Mouse (Mus musculus) urinary bladder, postnatal 10 days (tissue): ENCODE data around the gene Lrrc17.
"Not testable (repeated sequence)": the region's sequence is repeated elsewhere in the genome, so short reads cannot be mapped to it uniquely, and the experiment has no call there.

Experiments used
- DNase-seq: peaks from one replicate; pipeline ENCODE4 v3.0.0; 2022; ENCODE audit warnings: low spot score

Lrrc17 gene

DNA sequence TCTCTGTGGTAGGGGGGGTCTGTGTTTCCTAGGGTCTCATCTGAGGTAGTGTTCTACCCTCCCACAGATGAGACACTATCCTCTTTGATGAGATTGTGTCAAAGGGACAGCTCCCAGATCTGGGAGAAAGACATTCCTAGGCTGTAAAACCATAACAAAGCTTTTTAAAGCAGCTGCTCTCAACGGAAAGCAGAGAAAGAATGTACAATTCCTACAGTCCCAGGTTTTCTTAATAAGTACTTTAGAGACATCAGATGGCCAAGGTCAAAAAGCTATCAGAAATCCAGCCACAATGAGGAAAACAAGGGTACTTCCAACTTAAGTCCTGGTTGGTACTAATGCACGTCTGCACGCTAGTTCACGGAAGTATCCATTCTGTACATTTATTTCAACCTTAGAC, 1.1 kb upstream of the Lrrc17 start:
- no peak for DNase-seq

GRCm38 (mm10) chr5:21544821-21545220, 1.5 kb downstream of the Lrrc17 start:
- DNase-seq: no peak

DNA sequence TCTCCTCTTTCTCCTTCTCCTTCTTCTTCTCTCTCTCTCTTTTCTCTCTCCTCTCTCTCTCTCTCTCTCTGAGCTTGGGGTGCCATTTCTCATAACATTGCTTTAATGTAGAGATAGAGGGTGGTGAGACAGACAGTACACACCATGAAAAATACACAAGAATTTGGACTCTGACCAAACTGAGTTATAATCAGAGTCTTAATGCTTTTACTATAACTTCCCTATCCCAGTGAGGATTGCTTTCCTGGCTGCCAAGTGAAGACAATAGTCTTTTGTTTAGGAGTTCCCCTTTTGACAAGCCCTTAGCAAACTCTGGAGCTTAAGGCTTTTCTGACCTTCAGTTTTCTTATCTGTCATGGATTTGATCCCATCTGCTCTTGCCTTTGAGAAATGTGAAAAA, 1.9 kb downstream of the Lrrc17 start:
- DNase-seq: no peak

DNA sequence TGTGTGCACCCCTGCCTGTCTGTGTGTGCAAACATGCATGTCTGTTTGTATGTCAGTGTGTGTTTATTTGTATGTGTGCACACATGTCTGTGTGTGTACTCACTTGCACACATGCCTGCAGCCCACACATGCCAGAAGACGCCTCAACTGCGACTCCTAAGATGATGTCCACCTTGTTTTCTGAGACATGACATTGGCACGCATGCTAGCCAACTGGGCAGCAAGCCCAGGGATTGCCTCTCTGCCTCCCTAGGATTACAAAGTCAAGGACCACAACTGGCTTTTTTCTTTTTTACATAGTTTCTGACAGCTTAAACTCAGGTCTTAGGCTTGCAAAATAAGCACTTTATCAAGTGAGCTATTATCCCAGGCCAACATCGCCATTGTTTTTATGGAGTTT, 2.4 kb downstream of the Lrrc17 start:
- DNase-seq: no peak

- no peak for DNase-seq
Measured at GRCm38 (mm10) chr5:21547005-21547404, 3.6 kb downstream of the Lrrc17 start.

DNA sequence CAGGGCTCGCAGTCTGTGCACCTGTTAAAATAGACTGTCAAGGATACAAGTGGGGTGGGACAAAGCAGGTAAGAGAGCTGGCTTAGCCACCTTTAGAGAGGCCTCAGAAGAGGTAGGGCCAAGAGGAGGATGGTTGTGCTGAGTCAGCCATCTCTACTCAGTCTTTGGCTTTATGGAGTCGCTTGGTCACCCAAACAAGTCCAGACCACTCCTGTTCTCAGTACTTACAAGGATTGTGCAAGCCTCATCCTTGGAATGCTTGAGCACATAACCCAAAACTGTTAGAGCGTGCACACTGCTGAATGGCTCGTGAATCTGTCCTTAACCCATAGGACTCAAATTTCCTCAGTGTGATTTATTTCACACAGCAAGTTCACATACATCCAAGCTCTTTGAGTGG, 10.3 kb downstream of the Lrrc17 start:
- no peak for DNase-seq

GRCm38 (mm10) chr5:21554732-21555131, 11.4 kb downstream of the Lrrc17 start:
- DNase-seq: no peak

DNA sequence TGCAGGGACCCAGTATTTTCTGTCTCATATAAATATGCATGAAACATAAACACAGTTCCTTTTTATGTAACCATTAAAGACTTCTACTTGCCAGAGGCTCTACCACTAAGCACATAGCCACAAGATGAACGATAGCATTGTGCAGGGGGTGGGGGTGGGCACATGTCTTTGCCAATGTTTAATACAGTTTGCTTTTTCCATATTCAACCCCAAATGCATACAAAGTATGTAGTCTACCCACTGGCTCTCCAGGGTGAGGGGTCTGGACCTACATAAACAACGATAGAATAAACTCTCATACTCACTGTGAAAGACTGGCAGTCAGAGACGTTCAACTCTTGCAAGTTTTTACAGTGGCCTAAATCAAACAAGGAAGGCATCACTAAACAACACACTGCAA, 13.1 kb downstream of the Lrrc17 start:
- no peak for DNase-seq

DNA sequence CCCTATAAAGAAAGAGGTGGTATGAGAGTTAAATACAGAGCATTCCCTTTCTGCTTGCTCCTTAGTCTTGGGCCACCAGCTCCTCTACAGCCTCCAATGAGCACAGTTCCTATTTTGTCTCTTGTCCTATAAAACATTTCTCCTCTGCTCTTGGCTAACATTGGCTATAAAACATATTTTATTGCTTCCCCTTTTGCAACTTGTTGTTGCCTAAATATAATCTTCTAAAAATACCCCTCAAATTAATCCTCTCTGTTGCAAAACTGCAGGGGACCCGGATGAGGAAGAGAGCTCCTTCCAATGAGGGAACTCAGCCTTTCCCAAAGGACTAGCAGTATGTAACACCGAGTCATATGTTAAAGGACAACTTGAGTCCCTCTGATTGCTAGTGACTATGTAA, 20.6 kb downstream of the Lrrc17 start:
- DNase-seq: no peak

GRCm38 (mm10) chr5:21565392-21566065, 22.2 kb downstream of the Lrrc17 start:
- no peak for DNase-seq

DNA sequence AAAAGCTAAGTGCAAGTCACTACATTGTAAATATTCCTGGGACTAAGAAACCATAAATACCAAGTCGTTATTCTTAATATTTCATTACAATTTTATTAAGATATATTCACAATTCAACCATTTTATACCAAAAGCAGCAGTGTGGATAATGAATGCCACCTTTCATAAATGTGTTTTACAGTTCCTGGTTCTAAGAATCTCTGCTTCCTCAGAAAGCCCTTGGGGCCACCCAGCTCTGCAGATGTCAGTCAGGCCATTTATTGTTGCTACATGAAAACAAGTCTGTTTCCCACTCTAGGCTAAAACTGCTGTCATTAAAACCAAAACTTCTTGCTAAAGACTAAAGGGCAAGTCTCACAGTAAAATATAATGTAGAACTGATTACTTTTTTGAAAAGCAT, 24.4 kb downstream of the Lrrc17 start:
- no peak for DNase-seq

DNA sequence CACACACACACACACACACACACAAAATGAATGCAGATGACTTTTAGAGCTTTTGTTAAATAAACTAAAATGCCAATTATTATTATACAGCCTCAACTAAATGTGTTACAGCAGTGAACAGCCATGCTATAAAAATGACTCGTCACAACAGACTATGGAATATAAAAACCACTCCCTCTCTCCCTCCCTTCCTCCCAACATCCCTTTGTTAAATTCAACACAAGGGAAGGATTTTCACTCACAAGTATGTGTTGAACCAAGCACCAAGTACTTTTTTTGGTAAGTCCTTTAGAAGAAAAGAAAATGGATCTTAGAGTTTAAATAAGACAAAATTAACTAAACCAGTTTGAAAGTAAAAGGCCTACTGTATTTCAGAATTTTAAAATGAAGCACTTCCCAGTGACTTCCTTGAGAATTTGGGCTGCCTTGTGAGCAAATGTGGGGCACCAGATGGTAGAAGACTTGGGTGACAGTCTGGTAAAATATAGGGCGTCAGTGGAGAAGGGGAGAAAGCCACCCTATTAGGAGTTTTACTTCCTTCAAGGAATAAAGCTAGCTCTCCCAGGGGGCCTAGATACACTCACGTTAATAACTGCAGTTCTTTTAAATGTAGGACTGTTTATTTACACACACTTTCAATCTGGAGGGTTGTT, 29.5 kb downstream of the Lrrc17 start:
- DNase-seq: no peak

- DNase-seq: no peak
Measured at GRCm38 (mm10) chr5:21574386-21575209, 31.2 kb downstream of the Lrrc17 start.

GRCm38 (mm10) chr5:21575210-21575550, 31.8 kb downstream of the Lrrc17 start:
- DNase-seq: no peak

DNA sequence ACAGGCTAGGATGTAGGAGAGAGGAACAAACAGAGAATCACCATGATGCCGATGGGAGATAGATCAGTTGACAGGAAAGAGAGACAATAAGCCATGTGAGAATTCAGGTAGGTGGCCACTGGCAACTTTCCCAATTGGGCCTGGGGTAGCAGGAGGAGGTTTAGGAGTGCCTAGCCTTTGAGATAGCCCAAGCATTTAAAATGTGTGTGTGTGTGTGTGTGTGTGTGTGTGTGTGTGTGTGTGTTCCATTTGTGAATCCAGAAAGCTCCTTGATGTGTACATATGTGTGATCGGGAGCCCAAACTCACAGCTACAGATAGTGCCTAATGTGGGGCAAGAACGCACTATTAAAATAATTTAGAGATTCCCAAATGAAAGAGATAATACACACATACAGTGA, 34.8 kb downstream of the Lrrc17 start:
- no peak for DNase-seq

GRCm38 (mm10) chr5:21586763-21587162, 43.4 kb downstream of the Lrrc17 start:
- no peak for DNase-seq

GRCm38 (mm10) chr5:21587683-21588082, 44.3 kb downstream of the Lrrc17 start:
- DNase-seq: no peak

DNA sequence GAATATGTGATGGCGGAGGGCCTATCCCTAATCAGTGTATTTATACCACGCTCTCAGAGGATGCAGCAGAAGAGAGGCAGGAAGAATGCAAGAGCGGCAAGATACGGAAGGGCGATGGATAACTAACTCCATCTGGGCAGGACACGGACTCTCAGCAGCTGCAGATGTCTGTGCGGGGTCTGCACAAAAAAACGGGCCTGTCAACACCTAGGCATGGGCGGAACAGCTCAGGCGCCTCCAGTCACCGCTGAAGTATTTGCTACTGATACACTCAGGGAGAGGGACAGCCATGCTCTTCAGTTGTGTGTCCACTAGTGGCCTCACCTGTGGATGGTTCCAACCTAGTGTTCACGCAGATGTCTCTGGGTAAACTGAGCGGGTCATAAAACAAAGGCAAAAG, 44.9 kb downstream of the Lrrc17 start:
- no peak for DNase-seq

DNA sequence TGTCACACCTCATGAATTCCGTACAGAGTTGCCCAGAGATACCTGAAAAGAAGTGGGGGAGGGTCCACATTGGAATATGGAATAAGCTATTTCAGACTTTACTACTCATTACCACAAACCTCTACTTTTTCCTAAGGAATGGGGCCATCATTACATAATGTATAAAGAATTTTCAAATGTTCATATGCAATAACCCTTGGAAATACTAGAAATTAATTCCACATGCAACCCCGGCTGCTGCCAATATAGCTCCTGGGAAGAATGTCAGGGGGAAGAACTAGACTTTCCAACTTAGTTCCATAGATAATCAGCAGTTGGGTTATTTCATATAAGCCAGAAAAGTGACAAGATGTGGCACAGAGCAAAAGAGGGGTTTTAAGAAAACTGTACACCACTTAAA, 48.7 kb downstream of the Lrrc17 start:
- no peak for DNase-seq

GRCm38 (mm10) chr5:21593201-21593709, 49.9 kb downstream of the Lrrc17 start:
- DNase-seq: no peak

GRCm38 (mm10) chr5:21599536-21599935, 56.2 kb downstream of the Lrrc17 start:
- DNase-seq: not testable (repeated sequence)

DNA sequence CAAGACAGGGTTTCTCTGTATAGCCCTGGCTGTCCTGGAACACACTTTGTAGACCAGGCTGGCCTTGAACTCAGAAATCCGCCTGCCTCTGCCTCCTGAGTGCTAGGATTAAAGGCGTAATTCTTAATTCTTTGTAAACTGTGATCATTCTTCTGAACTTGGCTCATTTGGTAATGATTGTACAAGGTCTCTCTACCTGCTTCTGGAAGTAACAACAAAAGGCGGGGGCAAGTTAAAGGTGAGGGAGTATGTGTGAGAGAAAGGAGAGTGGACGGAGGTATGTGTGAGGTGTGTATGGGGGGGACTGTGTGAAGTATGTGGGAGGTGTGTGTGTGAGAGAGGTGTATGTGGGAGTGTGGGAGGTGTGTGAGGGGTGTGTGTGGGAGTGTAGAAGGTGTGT, 56.6 kb downstream of the Lrrc17 start:
- no peak for DNase-seq

DNA sequence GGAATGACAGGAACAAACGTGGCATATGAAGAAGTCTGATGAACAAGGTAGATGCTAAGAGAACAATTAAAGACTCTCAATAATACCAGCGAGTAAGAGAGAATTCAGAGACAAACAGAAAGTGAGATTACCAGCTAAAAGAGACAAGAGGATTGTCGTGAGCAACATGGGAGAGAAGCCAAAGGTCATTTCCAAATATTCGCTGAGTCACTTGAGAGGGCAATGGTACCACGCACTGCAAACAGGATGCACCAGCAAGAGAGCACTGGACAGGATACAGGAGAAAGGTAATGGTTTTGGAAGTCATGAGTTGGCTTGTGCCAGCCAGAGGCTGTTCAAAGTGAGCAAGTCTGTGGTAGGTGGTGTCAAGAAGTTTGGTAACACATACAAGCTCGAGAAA, 62.6 kb downstream of the Lrrc17 start:
- no peak for DNase-seq
